Mouse (Mus musculus) midbrain, embryonic 11.5 days (tissue): ENCODE data around the gene Ttf2. TPM values are rescaled to one million over a fixed set of nuclear protein-coding genes. Genes with fewer than 3 reads are reported as not detected.

Experiments used
- ATAC-seq: fragments of 200-750 bp; cut with Nextera tagmentation; 2 replicates; pipeline ENCODE4 v1.8.0; 2017; ENCODE audit warnings: moderate TSS enrichment, moderate library complexity; ENCODE audit not compliant: low FRiP score
- DNase-seq: peaks from one replicate; pipeline ENCODE4 v3.0.0; 2015; ENCODE audit warnings: low spot score; ENCODE audit errors: missing footprints
- H3K27ac ChIP-seq: fragments of 300-500 bp; sonication (generic); 2 replicates; pipeline ENCODE4 v1.5.1; 2014; ENCODE audit warnings: low read depth, low read length
- H3K27me3 ChIP-seq: fragments of 300-500 bp; sonication (generic); 2 replicates; pipeline ENCODE4 v1.6.1; 2014; ENCODE audit warnings: mild to moderate bottlenecking, low read length, moderate library complexity, mixed read lengths; ENCODE audit not compliant: control insufficient read depth, insufficient read depth
- H3K36me3 ChIP-seq: fragments of 300-500 bp; sonication (generic); 2 replicates; pipeline ENCODE4 v1.6.1; 2014; ENCODE audit warnings: mild to moderate bottlenecking, low read length, moderate library complexity, mixed read lengths; ENCODE audit not compliant: control insufficient read depth, insufficient read depth
- H3K4me1 ChIP-seq: fragments of 300-500 bp; sonication (generic); 2 replicates; pipeline ENCODE4 v1.6.1; 2014; ENCODE audit warnings: low read length; ENCODE audit not compliant: control insufficient read depth, insufficient read depth
- H3K4me2 ChIP-seq: fragments of 300-500 bp; sonication (generic); 2 replicates; pipeline ENCODE4 v1.6.1; 2014; ENCODE audit warnings: mild to moderate bottlenecking, moderate library complexity
- H3K4me3 ChIP-seq: fragments of 300-500 bp; sonication (generic); 2 replicates; pipeline ENCODE4 v1.5.1; 2014; ENCODE audit warnings: low read depth, low read length
- H3K9ac ChIP-seq: fragments of 300-500 bp; sonication (generic); 2 replicates; pipeline ENCODE4 v1.6.1; 2014; ENCODE audit warnings: low read length
- H3K9me3 ChIP-seq: fragments of 300-500 bp; sonication (generic); 2 replicates; pipeline ENCODE4 v1.6.1; 2016; ENCODE audit warnings: low read length; ENCODE audit not compliant: control insufficient read depth
- WGBS: fragments of 180-500 bp; shearing (Covaris S2); extraction: QIAGEN DNeasy Blood & Tissue Kit; methylation state at CpG from one replicate; pipeline ENCODE4 v1.1.7; 2014; 5-methylcytosine and 5-hydroxymethylcytosine counted together
- polyA plus RNA-seq: library from polyadenylated mRNA; unstranded; fragments of >200 nt; fragmentation: Nextera tagmentation; extraction: Ambion mirVana; gene quantifications from 2 replicates; pipeline ENCODE4 v1.2.1, GENCODE M21; 2014

Gene Ttf2
- polyA plus RNA-seq, 1 experiment from 2014 or later: 26.9 TPM

DNA sequence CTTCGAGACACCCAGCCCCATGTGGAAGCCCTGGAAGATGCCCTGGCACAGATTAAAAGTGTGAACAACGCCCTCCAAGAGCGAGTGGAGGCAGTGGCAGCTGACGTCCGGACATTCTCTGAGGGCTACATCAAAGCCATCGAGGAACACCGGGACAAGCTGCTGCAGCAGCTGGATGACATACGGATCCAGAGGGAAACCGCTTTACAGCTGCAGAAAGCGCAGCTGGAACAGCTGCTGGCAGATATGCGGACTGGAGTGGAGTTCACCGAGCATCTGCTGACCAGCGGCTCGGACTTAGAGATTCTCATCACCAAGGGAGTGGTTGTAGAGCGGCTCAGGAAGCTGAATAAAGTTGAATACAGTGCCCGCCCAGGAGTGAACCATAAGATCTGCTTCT is 44.3 kb downstream of the Ttf2 start:
- WGBS: 85% methylated on average over 16 of the region's 16 CpGs
- Histone ChIP-seq H3K36me3 (peaks cover 2% of the 10 kb centered on the region; the same call in 1 of the 2 replicates), H3K4me3 (no peak overlapping the region), H3K27ac (no peak overlapping the region), H3K27me3 (no peaks in the 10 kb centered on the region), H3K9me3 (no peaks in the 10 kb centered on the region), H3K9ac (no peak overlapping the region), H3K4me1 (peaks cover 12% of the 10 kb centered on the region), H3K4me2 (no peak overlapping the region)
- DNase-seq (peak; percentile 14), ATAC-seq (no peak)

DNA sequence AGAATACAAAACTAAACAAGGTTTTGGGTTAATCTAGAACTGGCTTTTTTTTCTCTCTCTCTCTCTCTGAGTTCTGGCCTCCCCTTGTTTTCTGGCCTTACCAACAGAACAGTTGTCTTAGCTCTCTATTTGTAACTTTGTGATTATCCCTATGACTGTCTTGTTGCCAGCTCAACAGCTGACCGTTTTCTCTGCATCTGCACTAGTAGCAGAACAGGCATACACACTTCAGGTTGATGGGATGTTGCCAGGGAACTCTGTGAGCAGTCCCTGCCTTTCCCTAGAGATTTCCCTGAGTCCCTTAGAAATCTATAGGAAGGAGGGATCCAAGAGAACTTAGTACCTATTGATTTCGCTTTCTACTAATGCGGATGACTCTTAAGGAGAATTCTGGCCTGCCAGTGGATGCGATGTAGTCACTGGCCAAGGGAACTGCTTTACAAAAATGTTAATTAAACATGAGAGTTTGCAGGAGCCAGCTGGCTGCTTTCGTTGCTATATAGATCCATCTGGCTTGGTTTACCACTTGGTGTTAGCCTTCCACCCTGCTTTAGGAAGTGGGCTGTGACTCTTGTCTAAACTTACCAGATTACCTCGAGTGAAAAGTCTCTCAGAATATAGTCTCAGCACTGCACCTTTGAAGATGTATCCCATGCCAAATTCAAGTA is 45.3 kb downstream of the Ttf2 start:
- H3K36me3 ChIP-seq: peaks cover 2% of the 10 kb centered on the region; the same call in 1 of the 2 replicates
- no peak overlapping the region for H3K4me3 ChIP-seq
- no peak overlapping the region for H3K4me2 ChIP-seq
- H3K27ac ChIP-seq: no peak overlapping the region
- ATAC-seq (no peak), DNase-seq (peak; percentile 61)
- H3K9me3 ChIP-seq: no peaks in the 10 kb centered on the region
- no peak overlapping the region for H3K9ac ChIP-seq
- no peaks in the 10 kb centered on the region for H3K27me3 ChIP-seq
- H3K4me1 ChIP-seq: peaks cover 12% of the 10 kb centered on the region
- WGBS: 82% methylated on average over 6 of the region's 6 CpGs

DNA sequence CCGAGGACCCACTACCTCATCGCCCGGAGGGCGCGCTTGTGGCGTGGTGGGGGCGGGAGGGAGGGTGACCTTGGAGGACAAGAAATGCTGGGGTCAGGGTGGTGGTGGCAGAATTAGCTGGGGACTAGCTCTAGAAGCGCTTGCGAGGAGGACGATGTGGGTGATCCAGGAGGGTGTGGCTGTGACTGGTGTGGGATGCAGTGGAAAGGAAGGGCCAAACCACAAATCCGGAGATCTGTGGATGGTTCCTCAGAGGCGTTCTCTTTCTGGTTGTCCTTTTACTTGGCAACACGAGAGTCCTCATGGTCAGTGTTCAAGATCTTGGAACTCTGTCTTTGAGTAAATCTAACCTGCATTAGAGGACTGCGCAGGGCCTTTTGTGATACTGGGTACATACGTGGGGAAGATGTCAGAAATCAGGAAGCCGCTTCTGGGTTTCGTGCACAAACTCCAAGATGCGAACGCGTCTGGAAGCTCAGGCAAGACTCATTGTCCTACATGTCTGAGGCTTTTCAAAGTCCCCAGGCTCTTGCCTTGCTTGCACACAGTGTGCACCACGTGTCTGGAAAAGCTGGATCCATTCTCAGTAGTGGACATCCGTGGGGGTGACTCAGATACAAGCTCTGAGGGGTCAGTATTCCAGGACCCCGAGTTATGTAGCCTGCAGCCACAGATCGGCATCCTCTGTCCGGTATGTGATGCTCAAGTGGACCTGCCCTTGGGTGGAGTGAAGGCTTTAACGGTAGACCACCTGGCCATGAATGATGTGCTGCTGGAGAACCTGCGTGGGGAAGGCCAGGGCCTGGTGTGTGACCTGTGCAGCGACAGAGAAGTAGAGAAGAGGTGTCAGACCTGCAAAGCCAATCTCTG is 46.7 kb downstream of the Ttf2 start:
- Histone ChIP-seq H3K27ac (peak overlapping the region; percentile 57; the same call in 1 of the 2 replicates), H3K36me3 (peaks cover 2% of the 10 kb centered on the region; the same call in 1 of the 2 replicates), H3K9ac (peak overlapping the region; percentile 70), H3K27me3 (no peaks in the 10 kb centered on the region), H3K9me3 (no peaks in the 10 kb centered on the region), H3K4me3 (peak overlapping the region; percentile 57), H3K4me1 (peaks cover 12% of the 10 kb centered on the region), H3K4me2 (peak overlapping the region; percentile 61)
- WGBS: 37% methylated on average over 28 of the region's 28 CpGs
- ATAC-seq (peak; percentile 68; the same call in 1 of the 2 replicates), DNase-seq (peak; percentile 88)

- Histone ChIP-seq H3K36me3 (peaks cover 2% of the 10 kb centered on the region; the same call in 1 of the 2 replicates), H3K4me1 (peaks cover 12% of the 10 kb centered on the region), H3K9ac (peak within 1 kb of the TSS; percentile 70), H3K4me3 (peak within 1 kb of the TSS; percentile 57), H3K9me3 (no peaks in the 10 kb centered on the region), H3K27me3 (no peaks in the 10 kb centered on the region), H3K27ac (peak within 1 kb of the TSS; percentile 57; the same call in 1 of the 2 replicates), H3K4me2 (peak within 1 kb of the TSS; percentile 62)
- DNase-seq (peak; percentile 99), ATAC-seq (peak; percentile 98)
- WGBS: under 1% methylated on average over 39 of the region's 39 CpGs
These were observed 47.5 kb downstream of the Ttf2 start, which contains the start of gene Trim45 for GRCm38 (mm10) chr3:100921825-100922505. Trim45 (plus strand) TSS chr3:100922202.

GRCm38 (mm10) chr3:100920611-100921140 is 48.8 kb downstream of the Ttf2 start:
- WGBS: 89% methylated on average over 9 of the region's 9 CpGs
- Histone ChIP-seq H3K9me3 (no peaks in the 10 kb centered on the region), H3K4me2 (no peak overlapping the region), H3K27ac (no peak overlapping the region), H3K4me3 (no peak overlapping the region), H3K27me3 (no peaks in the 10 kb centered on the region), H3K9ac (no peak overlapping the region), H3K4me1 (peaks cover 12% of the 10 kb centered on the region), H3K36me3 (peaks cover 2% of the 10 kb centered on the region; the same call in 1 of the 2 replicates)
- peak; percentile 77 for DNase-seq
- ATAC-seq: no peak

- Histone ChIP-seq H3K27me3 (no peaks in the 10 kb centered on the region), H3K9ac (no peak overlapping the region), H3K4me3 (no peak overlapping the region), H3K36me3 (no peaks in the 10 kb centered on the region), H3K27ac (no peak overlapping the region), H3K4me2 (no peak overlapping the region), H3K9me3 (no peaks in the 10 kb centered on the region), H3K4me1 (peaks cover 4% of the 10 kb centered on the region)
- 24% methylated on average over 7 of the region's 7 CpGs for WGBS
- no peak for ATAC-seq
- peak; percentile 91 for DNase-seq
These were observed 52.6 kb downstream of the Ttf2 start for GRCm38 (mm10) chr3:100916844-100917243.

- Histone ChIP-seq H3K4me1 (no peaks in the 10 kb centered on the region), H3K27ac (no peak overlapping the region), H3K9ac (no peak overlapping the region), H3K9me3 (no peaks in the 10 kb centered on the region), H3K4me2 (no peak overlapping the region), H3K4me3 (no peak overlapping the region), H3K27me3 (no peaks in the 10 kb centered on the region), H3K36me3 (no peaks in the 10 kb centered on the region)
- 81% methylated on average over 7 of the region's 7 CpGs for WGBS
- ATAC-seq (no peak), DNase-seq (no peak)
These were observed 57.8 kb downstream of the Ttf2 start for GRCm38 (mm10) chr3:100911498-100912213.

DNA sequence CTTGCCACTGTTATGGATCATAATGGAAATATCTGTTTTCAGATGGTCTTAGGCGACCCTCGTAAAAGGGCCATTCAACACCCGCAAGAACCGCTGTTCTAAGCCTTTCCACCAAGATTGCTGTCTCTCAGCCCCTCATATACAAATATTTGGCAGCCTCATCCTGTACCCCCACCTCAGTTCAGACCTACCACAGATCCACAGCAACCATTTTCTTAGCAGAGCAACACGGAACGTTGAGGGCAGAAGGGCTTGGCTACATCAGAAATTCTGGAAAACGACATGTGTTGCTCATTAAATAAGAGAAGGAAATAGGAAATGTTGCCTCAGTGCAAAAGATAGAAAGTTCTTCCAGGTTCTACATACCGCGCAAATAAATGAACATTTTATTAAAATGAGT is 58.4 kb downstream of the Ttf2 start:
- no peak overlapping the region for H3K9ac ChIP-seq
- no peak overlapping the region for H3K27ac ChIP-seq
- H3K4me1 ChIP-seq: no peaks in the 10 kb centered on the region
- no peak overlapping the region for H3K4me2 ChIP-seq
- H3K36me3 ChIP-seq: no peaks in the 10 kb centered on the region
- no peaks in the 10 kb centered on the region for H3K27me3 ChIP-seq
- no peaks in the 10 kb centered on the region for H3K9me3 ChIP-seq
- ATAC-seq: no peak
- no peak overlapping the region for H3K4me3 ChIP-seq
- WGBS: 87% methylated on average over 9 of the region's 9 CpGs
- DNase-seq: no peak
